Mouse (Mus musculus) cerebellum, adult 2 months (tissue): ENCODE measurements around the gene Slc26a9.

Experiments
- CTCF ChIP-seq: fragments of 200-500 bp; IDR thresholded peaks from 2 replicates; pipeline ENCODE4 v1.5.1; 2011; ENCODE audit warnings: low read depth, mild to moderate bottlenecking, control low read depth, low read length, moderate library complexity, borderline replicate concordance; ENCODE audit not compliant: insufficient read depth
- POLR2A ChIP-seq: fragments of 200-500 bp; IDR thresholded peaks from 2 replicates; pipeline ENCODE4 v1.6.1; 2011; ENCODE audit warnings: low read length, control low read depth, borderline replicate concordance; ENCODE audit not compliant: insufficient read depth

GRCm38 (mm10) chr1:131721989-131722388, 21.8 kb upstream of the Slc26a9 start:
- TF ChIP-seq CTCF (no peak), POLR2A (no peak)
